Mouse (Mus musculus) hindbrain, postnatal 0 days (tissue): Measurements from ENCODE around the gene Gm10128. TPM values are rescaled to one million over a fixed set of nuclear protein-coding genes. Genes with fewer than 3 reads are reported as not detected.
A peak's percentile ranks its signal among the peaks of the same experiment; 100 is the strongest.
"Not testable (repeated sequence)": the region's sequence is repeated elsewhere in the genome, so short reads cannot be mapped to it uniquely, and the experiment has no call there.

Experiments
- ATAC-seq: fragments of 200-750 bp; cut with Nextera tagmentation; 2 replicates; pipeline ENCODE4 v1.8.0; 2017; ENCODE audit warnings: mild to moderate bottlenecking, moderate TSS enrichment, moderate library complexity
- DNase-seq: peaks from one replicate; pipeline ENCODE4 v3.0.0-alpha.2; 2015; ENCODE audit warnings: low spot score
- H3K27ac ChIP-seq: fragments of 300-500 bp; sonication (generic); 2 replicates; pipeline ENCODE4 v1.5.1; 2014; ENCODE audit warnings: mild to moderate bottlenecking
- H3K27me3 ChIP-seq: fragments of 300-500 bp; sonication (generic); 2 replicates; pipeline ENCODE4 v1.6.1; 2014; ENCODE audit warnings: low read length, mixed read lengths; ENCODE audit not compliant: insufficient read depth
- H3K36me3 ChIP-seq: fragments of 300-500 bp; sonication (generic); 2 replicates; pipeline ENCODE4 v1.6.1; 2014; ENCODE audit warnings: low read length, mixed read lengths; ENCODE audit not compliant: insufficient read depth
- H3K4me1 ChIP-seq: fragments of 300-500 bp; sonication (generic); 2 replicates; pipeline ENCODE4 v1.6.1; 2014; ENCODE audit warnings: antibody characterized with exemption, low read length, mixed read lengths; ENCODE audit not compliant: insufficient read depth
- H3K4me2 ChIP-seq: fragments of 300-500 bp; sonication (generic); 2 replicates; pipeline ENCODE4 v1.6.1; 2014; ENCODE audit warnings: low read depth, mild to moderate bottlenecking, low read length, moderate library complexity, mixed read lengths
- H3K4me3 ChIP-seq: fragments of 300-500 bp; sonication (generic); 2 replicates; pipeline ENCODE4 v1.5.1; 2014; ENCODE audit warnings: low read length
- H3K9ac ChIP-seq: fragments of 300-500 bp; sonication (generic); replicated peaks from 2 replicates; pipeline ENCODE4 v1.6.1; 2014; ENCODE audit warnings: mild to moderate bottlenecking, low read length, moderate library complexity, mixed read lengths
- H3K9me3 ChIP-seq: fragments of 300-500 bp; sonication (generic); 2 replicates; pipeline ENCODE4 v1.6.1; 2016; ENCODE audit warnings: low read length, mixed read lengths
- CTCF ChIP-seq: IDR thresholded peaks from 2 replicates; pipeline ENCODE4 v1.5.1; 2016; ENCODE audit warnings: antibody characterized with exemption, control low read depth, low read depth
- WGBS: fragments of 180-500 bp; shearing (Covaris S2); extraction: QIAGEN DNeasy Blood & Tissue Kit; methylation state at CpG from one replicate; pipeline ENCODE4 v1.1.7; 2014; 5-methylcytosine and 5-hydroxymethylcytosine counted together
- polyA plus RNA-seq: library from polyadenylated mRNA; unstranded; fragments of >200 nt; fragmentation: Nextera tagmentation; extraction: Ambion mirVana; gene quantifications from 2 replicates; pipeline ENCODE4 v1.2.1, GENCODE M21; 2015
- total RNA-seq: library from RNA; depleted of rRNA; stranded (reverse); fragments of >200 nt; gene quantifications from 2 replicates; pipeline ENCODE4 v1.2.3, GENCODE M21; 2014; rRNA removed

The Gm10128 gene
- total RNA-seq (not detected in 2 replicates), polyA plus RNA-seq (not detected in 2 replicates)

GRCm38 (mm10) chr14:7643872-7644271 is at the start of gene Gm10128:
Gm10128 (minus strand) TSS chr14:7643972.
- H3K9me3 ChIP-seq, ATAC-seq, DNase-seq, H3K9ac ChIP-seq, H3K27me3 ChIP-seq, H3K4me1 ChIP-seq, H3K27ac ChIP-seq, H3K4me3 ChIP-seq, H3K4me2 ChIP-seq, H3K36me3 ChIP-seq: not testable (repeated sequence)
- WGBS = no CpG with 5 or more reads among the region's 2 CpGs

GRCm38 (mm10) chr14:7681170-7681569 is 37.4 kb upstream of the Gm10128 start:
- not testable (repeated sequence) for DNase-seq, H3K27ac ChIP-seq, H3K4me1 ChIP-seq, H3K27me3 ChIP-seq, H3K9me3 ChIP-seq, H3K4me2 ChIP-seq, H3K4me3 ChIP-seq, ATAC-seq, H3K36me3 ChIP-seq, H3K9ac ChIP-seq
- 57% methylated on average over 5 of the region's 5 CpGs for WGBS
- TF ChIP-seq CTCF = peak; percentile 15; the same call in 1 of the 2 replicates

- not testable (repeated sequence) for H3K4me2 ChIP-seq, H3K27me3 ChIP-seq, H3K36me3 ChIP-seq, H3K4me3 ChIP-seq, H3K9ac ChIP-seq, DNase-seq, H3K27ac ChIP-seq, H3K4me1 ChIP-seq, ATAC-seq, H3K9me3 ChIP-seq
- WGBS = 78% methylated on average over 2 of the region's 2 CpGs
Observed at GRCm38 (mm10) chr14:7662491-7662890, 18.7 kb upstream of the Gm10128 start.

- not testable (repeated sequence) for H3K27me3 ChIP-seq, H3K27ac ChIP-seq, H3K9me3 ChIP-seq, H3K36me3 ChIP-seq, ATAC-seq, H3K9ac ChIP-seq, H3K4me1 ChIP-seq
- H3K4me2 ChIP-seq = peak overlapping the region; percentile 47; the same call in 1 of the 2 replicates
- under 1% methylated on average over 23 of the region's 76 CpGs for WGBS
- H3K4me3 ChIP-seq = peak overlapping the region; percentile 30
- DNase-seq = peak; percentile 1
Observed at GRCm38 (mm10) chr14:7658101-7659074, 14.6 kb upstream of the Gm10128 start.

- not testable (repeated sequence) for H3K27ac ChIP-seq, H3K36me3 ChIP-seq, H3K9ac ChIP-seq, ATAC-seq, H3K27me3 ChIP-seq, H3K4me3 ChIP-seq, H3K4me1 ChIP-seq, DNase-seq, H3K9me3 ChIP-seq
- 2% methylated on average over 4 of the region's 10 CpGs for WGBS
- peak; percentile 48 for TF ChIP-seq CTCF
- H3K4me2 ChIP-seq = peak overlapping the region; percentile 40; the same call in 1 of the 2 replicates
Observed at GRCm38 (mm10) chr14:7657456-7657855, 13.7 kb upstream of the Gm10128 start.

GRCm38 (mm10) chr14:7595492-7595891 is 48.3 kb downstream of the Gm10128 start, which contains the start of gene Gm10338:
Gm10338 (minus strand) TSS chr14:7595592.
- not testable (repeated sequence) for H3K9ac ChIP-seq, H3K4me3 ChIP-seq, ATAC-seq, H3K27ac ChIP-seq, H3K4me1 ChIP-seq, H3K9me3 ChIP-seq, H3K4me2 ChIP-seq, H3K27me3 ChIP-seq, DNase-seq, H3K36me3 ChIP-seq
- no CpG with 5 or more reads among the region's 2 CpGs for WGBS

Other genes starting within 250 kb of the Gm10128 start
- gene Gm3755, start 193.1 kb downstream of the Gm10128 start, total RNA-seq = not detected in 2 replicates
- gene Gm3755, start 193.1 kb downstream of the Gm10128 start, polyA plus RNA-seq = not detected in 2 replicates
- 8.2 TPM in 2 replicates for gene Gm3752, start 160.2 kb downstream of the Gm10128 start, total RNA-seq
- gene Gm3752, start 160.2 kb downstream of the Gm10128 start, polyA plus RNA-seq = 12.4 and 17.0 TPM in 2 replicates
- 2.8 and 3.3 TPM in 2 replicates for gene Gm3558, start 75.4 kb downstream of the Gm10128 start, total RNA-seq
- gene Gm3558, start 75.4 kb downstream of the Gm10128 start, polyA plus RNA-seq = 6.2 and 6.4 TPM in 2 replicates
- not detected in 2 replicates for gene Gm10338, start 48.4 kb downstream of the Gm10128 start, total RNA-seq
- gene Gm10338, start 48.4 kb downstream of the Gm10128 start, polyA plus RNA-seq = not detected in 2 replicates
- not detected in 2 replicates for gene Gm26661, start 147.6 kb upstream of the Gm10128 start, total RNA-seq
- 0.94 TPM in 1 of 2 replicates, not detected in the other for gene Gm26661, start 147.6 kb upstream of the Gm10128 start, polyA plus RNA-seq
- 28.8 and 32.7 TPM in 2 replicates for gene Flnb, start 174.0 kb upstream of the Gm10128 start, total RNA-seq
- gene Flnb, start 174.0 kb upstream of the Gm10128 start, polyA plus RNA-seq = 4.2 and 8.5 TPM in 2 replicates